Mouse (Mus musculus) midbrain, embryonic 16.5 days (tissue): ENCODE measurements around the gene Kcnt2. TPM values are rescaled to one million over a fixed set of nuclear protein-coding genes. Genes with fewer than 3 reads are reported as not detected.

Experiments
- ATAC-seq: fragments of 200-750 bp; cut with Nextera tagmentation; 2 replicates; pipeline ENCODE4 v1.8.0; 2017; ENCODE audit warnings: moderate TSS enrichment
- H3K27ac ChIP-seq: fragments of 300-500 bp; sonication (generic); 2 replicates; pipeline ENCODE4 v1.5.1; 2014; ENCODE audit warnings: mild to moderate bottlenecking, low read length, mixed read lengths
- H3K27me3 ChIP-seq: fragments of 300-500 bp; sonication (generic); 2 replicates; pipeline ENCODE4 v1.6.1; 2014; ENCODE audit warnings: low read depth, low read length, mixed read lengths; ENCODE audit not compliant: control insufficient read depth, insufficient read depth
- H3K36me3 ChIP-seq: fragments of 300-500 bp; sonication (generic); 2 replicates; pipeline ENCODE4 v1.6.1; 2014; ENCODE audit warnings: mild to moderate bottlenecking, low read length, moderate library complexity, mixed read lengths; ENCODE audit not compliant: control insufficient read depth, insufficient read depth
- H3K4me1 ChIP-seq: fragments of 300-500 bp; sonication (generic); 2 replicates; pipeline ENCODE4 v1.6.1; 2014; ENCODE audit warnings: mild to moderate bottlenecking, low read length, mixed read lengths; ENCODE audit not compliant: control insufficient read depth, insufficient read depth
- H3K4me2 ChIP-seq: fragments of 300-500 bp; sonication (generic); 2 replicates; pipeline ENCODE4 v1.6.1; 2014; ENCODE audit warnings: mild to moderate bottlenecking, low read length, mixed read lengths
- H3K4me3 ChIP-seq: fragments of 300-500 bp; sonication (generic); 2 replicates; pipeline ENCODE4 v1.5.1; 2014; ENCODE audit warnings: low read depth, mild to moderate bottlenecking, low read length, moderate library complexity, mixed read lengths
- H3K9ac ChIP-seq: fragments of 300-500 bp; sonication (generic); 2 replicates; pipeline ENCODE4 v1.6.1; 2014; ENCODE audit warnings: low read depth, low read length, mixed read lengths
- H3K9me3 ChIP-seq: fragments of 300-500 bp; sonication (generic); replicated peaks from 2 replicates; pipeline ENCODE4 v1.6.1; 2014; ENCODE audit warnings: mild to moderate bottlenecking, low read length, mixed read lengths; ENCODE audit not compliant: control insufficient read depth, poor library complexity, severe bottlenecking
- WGBS: fragments of 180-500 bp; shearing (Covaris S2); extraction: QIAGEN DNeasy Blood & Tissue Kit; methylation state at CpG from one replicate; pipeline ENCODE4 v1.1.7; 2014; 5-methylcytosine and 5-hydroxymethylcytosine counted together
- polyA plus RNA-seq: library from polyadenylated mRNA; unstranded; fragments of >200 nt; fragmentation: Nextera tagmentation; extraction: Ambion mirVana; gene quantifications from 2 replicates; pipeline ENCODE4 v1.2.1, GENCODE M21; 2015

Gene Kcnt2
- polyA plus RNA-seq, 1 experiment from 2014 or later: 3.8 TPM

DNA sequence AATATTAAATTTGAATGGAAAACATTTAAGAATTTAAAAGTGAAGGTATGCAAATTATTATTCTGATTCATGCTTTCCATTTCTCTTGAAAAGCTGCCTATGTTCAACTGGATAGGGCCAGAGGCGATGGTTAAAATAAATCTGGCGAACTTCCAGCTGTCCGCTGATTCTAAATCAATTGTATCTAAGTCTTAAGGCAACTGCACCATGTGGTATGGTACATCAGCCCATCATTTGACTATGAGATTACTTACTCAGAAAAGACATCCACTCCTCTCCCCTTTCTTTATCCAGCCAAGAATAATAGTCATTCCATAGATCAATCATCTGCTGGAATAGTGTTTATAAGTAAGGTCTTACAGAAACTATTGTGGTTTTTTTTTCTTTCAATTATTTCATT is 205.5 kb downstream of the Kcnt2 start:
- no peak overlapping the region for H3K27ac ChIP-seq
- ATAC-seq: no peak
- H3K9me3 ChIP-seq: no peaks in the 10 kb centered on the region
- 79% methylated on average over 3 of the region's 3 CpGs for WGBS
- no peaks in the 10 kb centered on the region for H3K4me1 ChIP-seq
- H3K9ac ChIP-seq: no peak overlapping the region
- no peaks in the 10 kb centered on the region for H3K36me3 ChIP-seq
- H3K4me3 ChIP-seq: no peak overlapping the region
- no peak overlapping the region for H3K4me2 ChIP-seq
- H3K27me3 ChIP-seq: no peaks in the 10 kb centered on the region

DNA sequence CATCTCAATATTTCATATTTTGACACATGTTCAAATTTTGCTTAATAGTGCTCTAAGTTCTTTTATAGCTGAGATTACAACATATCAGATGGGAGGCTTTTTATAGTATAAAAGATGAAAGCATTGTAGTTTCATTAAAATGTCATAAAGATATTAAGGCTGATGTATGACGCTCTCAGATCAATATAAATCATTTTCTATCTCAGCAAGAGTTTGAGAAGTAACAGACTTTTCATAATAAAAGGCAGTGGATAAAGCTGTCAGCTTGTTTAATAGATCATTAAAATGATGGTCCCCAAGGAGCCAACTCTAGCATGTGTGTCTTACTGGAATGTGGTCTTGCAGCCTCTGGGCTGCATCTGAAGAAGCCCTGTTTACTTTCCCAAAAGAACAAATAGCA is 206.0 kb downstream of the Kcnt2 start:
- Histone ChIP-seq H3K4me2 (no peak overlapping the region), H3K4me3 (no peak overlapping the region), H3K27me3 (no peaks in the 10 kb centered on the region), H3K9ac (no peak overlapping the region), H3K9me3 (no peaks in the 10 kb centered on the region), H3K27ac (no peak overlapping the region), H3K4me1 (no peaks in the 10 kb centered on the region), H3K36me3 (no peaks in the 10 kb centered on the region)
- WGBS: 80% methylated on average over 1 of the region's 1 CpGs
- ATAC-seq: no peak

DNA sequence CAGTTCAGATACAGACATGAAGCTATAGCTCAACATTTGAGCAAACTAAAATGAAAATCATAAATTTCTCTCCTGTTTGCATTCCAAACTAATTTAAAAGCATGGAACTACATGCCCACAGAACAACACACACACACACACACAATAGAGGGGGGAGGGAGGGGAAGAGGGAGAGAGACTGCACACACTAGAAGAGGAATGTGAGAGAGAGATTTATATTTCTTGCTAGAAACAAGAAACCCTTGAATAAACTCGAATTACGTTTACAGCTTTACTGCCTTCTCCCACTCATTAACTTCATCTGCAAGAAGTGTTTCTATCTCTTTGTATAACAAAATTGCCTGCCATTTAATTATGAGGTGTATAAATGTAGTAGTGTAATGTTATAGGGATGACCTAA is 209.9 kb downstream of the Kcnt2 start:
- Histone ChIP-seq H3K4me1 (no peaks in the 10 kb centered on the region), H3K27ac (no peak overlapping the region)
- 93% methylated on average over 2 of the region's 2 CpGs for WGBS

DNA sequence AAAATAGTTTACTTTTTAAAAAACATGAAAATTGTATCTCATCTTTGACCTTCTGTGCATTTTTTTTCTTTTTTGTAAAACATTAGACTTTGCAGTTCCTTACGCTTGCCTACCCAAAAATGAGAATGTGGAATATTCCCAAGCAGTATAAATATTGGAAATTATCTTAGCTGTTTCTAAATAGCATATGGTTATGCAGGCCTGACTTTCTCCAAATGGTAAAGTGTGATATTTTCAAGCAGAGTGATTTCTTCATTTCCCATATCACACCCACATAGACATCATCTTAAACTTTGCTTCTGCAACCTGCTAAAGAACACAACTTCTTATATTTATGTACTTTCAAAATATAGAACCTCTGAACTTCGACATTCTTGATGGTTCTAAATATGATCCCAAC is 210.9 kb downstream of the Kcnt2 start:
- no peaks in the 10 kb centered on the region for H3K27me3 ChIP-seq
- H3K9me3 ChIP-seq: no peaks in the 10 kb centered on the region
- no peak overlapping the region for H3K4me3 ChIP-seq
- 87% methylated on average over 2 of the region's 2 CpGs for WGBS
- H3K9ac ChIP-seq: no peak overlapping the region
- no peak for ATAC-seq
- H3K36me3 ChIP-seq: no peaks in the 10 kb centered on the region
- no peaks in the 10 kb centered on the region for H3K4me1 ChIP-seq
- no peak overlapping the region for H3K4me2 ChIP-seq
- H3K27ac ChIP-seq: no peak overlapping the region

More for the DNA sequence above, 209.9 kb downstream of the Kcnt2 start:
- Histone ChIP-seq H3K9ac (no peak overlapping the region), H3K4me2 (no peak overlapping the region), H3K27me3 (no peaks in the 10 kb centered on the region), H3K36me3 (no peaks in the 10 kb centered on the region), H3K4me3 (no peak overlapping the region), H3K9me3 (no peaks in the 10 kb centered on the region)
- no peak for ATAC-seq

DNA sequence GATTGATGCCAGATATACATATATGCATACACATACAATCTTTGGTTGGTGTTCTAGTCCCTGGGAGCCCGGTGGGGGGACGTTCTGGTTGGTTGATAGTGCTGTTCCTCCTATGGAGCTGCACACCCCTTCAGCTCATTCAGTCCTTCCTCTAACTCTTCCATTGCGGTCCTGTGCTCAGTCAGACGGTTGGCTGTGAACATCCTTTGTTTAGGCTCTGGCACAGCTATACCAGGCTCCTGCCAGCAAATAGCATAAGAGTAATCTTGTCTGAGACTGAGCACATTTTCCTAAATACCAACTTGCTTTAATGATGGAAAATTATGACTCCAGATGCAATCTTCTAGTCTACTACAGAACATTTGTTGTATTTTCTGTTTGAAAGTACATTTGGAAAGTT is 222.4 kb downstream of the Kcnt2 start:
- Histone ChIP-seq H3K36me3 (no peaks in the 10 kb centered on the region), H3K4me2 (no peak overlapping the region), H3K9me3 (no peaks in the 10 kb centered on the region), H3K27me3 (no peaks in the 10 kb centered on the region), H3K4me3 (no peak overlapping the region), H3K27ac (no peak overlapping the region), H3K4me1 (no peaks in the 10 kb centered on the region), H3K9ac (no peak overlapping the region)
- 63% methylated on average over 4 of the region's 4 CpGs for WGBS
- ATAC-seq: no peak

DNA sequence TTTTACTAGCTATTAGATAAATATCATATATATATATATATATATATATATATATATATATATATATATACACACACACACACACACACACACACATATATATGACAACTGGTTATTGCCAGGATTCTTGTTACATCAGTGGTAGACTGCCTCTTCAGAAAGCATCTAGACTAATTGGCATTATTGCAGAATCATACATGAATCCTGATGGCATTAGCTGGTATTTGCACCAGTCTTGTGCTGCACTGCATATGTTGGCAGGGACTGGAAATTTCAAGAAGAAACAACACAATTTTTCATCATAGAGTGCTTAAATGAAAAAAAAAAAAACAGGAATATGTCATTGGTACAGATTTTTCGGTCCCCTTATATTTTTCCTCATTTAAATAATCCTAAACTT is 223.6 kb downstream of the Kcnt2 start:
- Histone ChIP-seq H3K4me2 (no peak overlapping the region), H3K4me1 (no peaks in the 10 kb centered on the region), H3K9me3 (no peaks in the 10 kb centered on the region), H3K4me3 (no peak overlapping the region), H3K36me3 (no peaks in the 10 kb centered on the region), H3K27ac (no peak overlapping the region), H3K9ac (no peak overlapping the region), H3K27me3 (no peaks in the 10 kb centered on the region)
- WGBS: 94% methylated on average over 1 of the region's 1 CpGs
- no peak for ATAC-seq

DNA sequence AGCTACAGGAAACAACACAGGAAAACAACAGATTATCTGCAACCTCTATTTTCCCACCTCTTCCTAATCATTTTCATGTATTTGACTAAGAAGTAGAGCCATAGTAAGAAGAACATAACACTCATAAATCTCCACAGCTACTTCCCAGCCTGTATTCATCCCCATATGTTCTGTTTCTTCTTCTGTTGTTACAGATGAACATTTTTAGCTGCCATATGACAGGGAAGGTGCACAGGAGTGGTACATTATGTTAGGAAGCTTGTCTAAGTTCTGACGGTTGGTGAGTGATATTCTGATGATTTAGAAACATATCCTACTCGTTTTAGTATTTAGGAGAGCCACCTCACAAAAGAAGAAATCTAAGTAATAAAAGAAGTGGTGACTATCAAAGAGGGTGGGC is 231.0 kb downstream of the Kcnt2 start:
- H3K4me2 ChIP-seq: no peak overlapping the region
- H3K4me3 ChIP-seq: no peak overlapping the region
- no peak overlapping the region for H3K9ac ChIP-seq
- H3K27ac ChIP-seq: no peak overlapping the region
- H3K27me3 ChIP-seq: no peaks in the 10 kb centered on the region
- no peaks in the 10 kb centered on the region for H3K9me3 ChIP-seq
- WGBS: 64% methylated on average over 2 of the region's 2 CpGs
- no peaks in the 10 kb centered on the region for H3K4me1 ChIP-seq
- no peaks in the 10 kb centered on the region for H3K36me3 ChIP-seq
- no peak for ATAC-seq

DNA sequence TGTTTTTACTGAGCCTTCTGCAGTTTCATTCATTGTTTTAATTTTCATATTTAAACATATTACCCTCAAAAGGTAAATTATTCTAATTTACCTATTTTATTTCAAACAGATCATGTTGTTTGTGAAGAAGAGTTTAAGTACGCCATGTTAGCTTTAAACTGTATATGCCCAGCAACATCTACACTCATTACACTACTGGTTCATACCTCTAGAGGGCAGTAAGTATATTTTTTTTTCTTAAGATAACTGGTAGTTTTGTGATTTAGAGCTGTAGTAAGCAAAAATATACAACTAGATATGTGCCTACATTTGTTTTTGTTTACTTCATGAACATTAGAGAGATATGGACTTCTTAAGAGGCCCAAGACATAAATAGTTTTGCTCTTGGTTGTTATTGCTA is 238.1 kb downstream of the Kcnt2 start:
- WGBS: 92% methylated on average over 1 of the region's 1 CpGs
- Histone ChIP-seq H3K36me3 (no peaks in the 10 kb centered on the region), H3K27me3 (no peaks in the 10 kb centered on the region), H3K27ac (no peak overlapping the region), H3K4me2 (no peak overlapping the region), H3K9me3 (no peaks in the 10 kb centered on the region), H3K4me3 (no peak overlapping the region), H3K4me1 (no peaks in the 10 kb centered on the region), H3K9ac (no peak overlapping the region)
- ATAC-seq: no peak

DNA sequence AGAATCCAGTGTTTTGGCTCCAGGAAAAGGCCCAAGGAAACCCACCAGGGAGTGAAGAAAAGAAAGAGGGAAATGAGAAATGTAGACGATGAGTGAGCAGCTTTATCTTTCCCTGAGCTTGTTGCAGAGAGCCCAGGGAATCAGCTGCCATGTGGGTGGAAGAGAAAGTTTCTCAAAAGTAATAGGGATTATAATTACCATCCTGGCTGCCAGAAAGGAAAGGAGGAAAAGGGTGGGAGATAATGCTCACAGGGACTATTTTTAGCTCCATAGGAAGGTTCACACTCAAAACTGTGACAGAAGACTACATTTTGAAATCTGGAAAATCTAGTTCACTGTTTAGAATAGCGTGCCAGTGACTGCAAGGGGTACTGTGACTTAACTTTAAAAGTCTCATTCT is 243.9 kb downstream of the Kcnt2 start:
- H3K4me2 ChIP-seq: no peak overlapping the region
- H3K27ac ChIP-seq: no peak overlapping the region
- H3K27me3 ChIP-seq: no peaks in the 10 kb centered on the region
- no peak overlapping the region for H3K9ac ChIP-seq
- H3K4me3 ChIP-seq: no peak overlapping the region
- H3K9me3 ChIP-seq: no peaks in the 10 kb centered on the region
- no peaks in the 10 kb centered on the region for H3K4me1 ChIP-seq
- 73% methylated on average over 2 of the region's 2 CpGs for WGBS
- no peaks in the 10 kb centered on the region for H3K36me3 ChIP-seq
- no peak for ATAC-seq

DNA sequence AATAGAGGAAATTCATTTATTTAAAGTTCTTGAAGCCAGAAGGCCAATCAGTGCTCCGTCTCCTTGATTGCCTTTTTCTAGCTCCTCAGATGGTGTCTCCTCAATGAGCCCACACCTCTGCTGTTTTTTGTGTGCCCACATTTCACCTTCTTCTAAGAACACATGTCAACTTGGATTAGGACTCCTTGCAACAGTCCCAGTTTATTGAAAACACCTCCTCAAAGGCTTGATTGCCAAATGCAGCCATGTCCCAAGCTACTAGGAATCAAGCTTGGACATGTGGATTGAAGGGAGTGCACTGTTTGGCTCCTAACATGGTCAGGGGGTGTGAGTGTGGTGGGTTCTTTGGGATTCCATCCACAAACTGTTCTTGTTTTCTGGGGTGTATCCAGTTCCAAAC is 245.4 kb downstream of the Kcnt2 start:
- H3K36me3 ChIP-seq: no peaks in the 10 kb centered on the region
- H3K4me2 ChIP-seq: no peak overlapping the region
- H3K9ac ChIP-seq: no peak overlapping the region
- H3K4me3 ChIP-seq: no peak overlapping the region
- no peaks in the 10 kb centered on the region for H3K4me1 ChIP-seq
- no peaks in the 10 kb centered on the region for H3K9me3 ChIP-seq
- 91% methylated on average over 1 of the region's 1 CpGs for WGBS
- no peak overlapping the region for H3K27ac ChIP-seq
- no peaks in the 10 kb centered on the region for H3K27me3 ChIP-seq
- ATAC-seq: no peak
